Mouse (Mus musculus) midbrain, postnatal 0 days (tissue): ENCODE measurements around the gene Fitm2. TPM values are rescaled to one million over a fixed set of nuclear protein-coding genes. Genes with fewer than 3 reads are reported as not detected.

Source experiments
- ATAC-seq: fragments of 200-750 bp; cut with Nextera tagmentation; 2 replicates; pipeline ENCODE4 v1.8.0; 2017; ENCODE audit warnings: moderate number of reproducible peaks, mild to moderate bottlenecking, moderate TSS enrichment, moderate library complexity; ENCODE audit not compliant: low FRiP score
- DNase-seq: peaks from one replicate; pipeline ENCODE4 v3.0.0-alpha.2; 2015; ENCODE audit warnings: low spot score
- H3K27ac ChIP-seq: fragments of 300-500 bp; sonication (generic); 2 replicates; pipeline ENCODE4 v1.5.1; 2014; ENCODE audit warnings: low read depth, mild to moderate bottlenecking, low read length, mixed read lengths
- H3K27me3 ChIP-seq: fragments of 300-500 bp; sonication (generic); 2 replicates; pipeline ENCODE4 v1.6.1; 2014; ENCODE audit warnings: low read length, control low read depth, mixed read lengths; ENCODE audit not compliant: insufficient read depth
- H3K36me3 ChIP-seq: fragments of 300-500 bp; sonication (generic); 2 replicates; pipeline ENCODE4 v1.6.1; 2014; ENCODE audit warnings: low read length, control low read depth, mixed read lengths; ENCODE audit not compliant: insufficient read depth
- H3K4me1 ChIP-seq: fragments of 300-500 bp; sonication (generic); 2 replicates; pipeline ENCODE4 v1.6.1; 2014; ENCODE audit warnings: mild to moderate bottlenecking, control low read depth, antibody characterized with exemption, low read length, mixed read lengths; ENCODE audit not compliant: insufficient read depth
- H3K4me2 ChIP-seq: fragments of 300-500 bp; sonication (generic); 2 replicates; pipeline ENCODE4 v1.6.1; 2014; ENCODE audit warnings: low read depth, mild to moderate bottlenecking, low read length, mixed read lengths; ENCODE audit not compliant: poor library complexity, severe bottlenecking
- H3K4me3 ChIP-seq: fragments of 300-500 bp; sonication (generic); 2 replicates; pipeline ENCODE4 v1.5.1; 2014; ENCODE audit warnings: low read depth, mild to moderate bottlenecking, low read length, moderate library complexity
- H3K9ac ChIP-seq: fragments of 300-500 bp; sonication (generic); replicated peaks from 2 replicates; pipeline ENCODE4 v1.6.1; 2014; ENCODE audit warnings: mild to moderate bottlenecking, low read length, moderate library complexity, mixed read lengths; ENCODE audit not compliant: poor library complexity, severe bottlenecking
- H3K9me3 ChIP-seq: fragments of 300-500 bp; sonication (generic); 2 replicates; pipeline ENCODE4 v1.6.1; 2016; ENCODE audit warnings: low read length, control low read depth
- CTCF ChIP-seq: IDR thresholded peaks from 2 replicates; pipeline ENCODE4 v1.5.1; 2016; ENCODE audit warnings: antibody characterized with exemption, mild to moderate bottlenecking
- WGBS: fragments of 180-500 bp; shearing (Covaris S2); extraction: QIAGEN DNeasy Blood & Tissue Kit; methylation state at CpG from one replicate; pipeline ENCODE4 v1.1.7; 2014; 5-methylcytosine and 5-hydroxymethylcytosine counted together
- polyA plus RNA-seq: library from polyadenylated mRNA; unstranded; fragments of >200 nt; fragmentation: Nextera tagmentation; extraction: Ambion mirVana; gene quantifications from 2 replicates; pipeline ENCODE4 v1.2.1, GENCODE M21; 2015
- total RNA-seq: library from RNA; depleted of rRNA; stranded (reverse); fragments of >200 nt; gene quantifications from 2 replicates; pipeline ENCODE4 v1.2.3, GENCODE M21; 2014

Gene Fitm2
- total and polyA plus RNA-seq, 2 experiments from 2014 or later: 15.4 to 29.9 TPM

- TF ChIP-seq CTCF: no peak
- Histone ChIP-seq H3K9ac (no peak overlapping the region), H3K4me2 (no peak overlapping the region), H3K27me3 (no peaks in the 10 kb centered on the region), H3K4me1 (peaks cover 17% of the 10 kb centered on the region; the same call in 1 of the 2 replicates), H3K4me3 (no peak overlapping the region), H3K9me3 (no peaks in the 10 kb centered on the region), H3K27ac (no peak overlapping the region), H3K36me3 (peaks cover 13% of the 10 kb centered on the region)
- ATAC-seq (no peak), DNase-seq (no peak)
- 67% methylated on average over 6 of the region's 6 CpGs for WGBS
These were observed 28.9 kb downstream of the Fitm2 start for GRCm38 (mm10) chr2:163443543-163443942.

GRCm38 (mm10) chr2:163439488-163439887 is 32.9 kb downstream of the Fitm2 start:
- Histone ChIP-seq H3K9me3 (no peaks in the 10 kb centered on the region), H3K36me3 (peaks cover 5% of the 10 kb centered on the region; the same call in 1 of the 2 replicates), H3K4me1 (peaks cover 24% of the 10 kb centered on the region; the same call in 1 of the 2 replicates), H3K9ac (peak overlapping the region; percentile 95), H3K4me2 (peak overlapping the region; percentile 87), H3K27ac (no peak overlapping the region), H3K27me3 (no peaks in the 10 kb centered on the region), H3K4me3 (peak overlapping the region; percentile 60)
- 79% methylated on average over 1 of the region's 1 CpGs for WGBS
- ATAC-seq (no peak), DNase-seq (no peak)
- TF ChIP-seq CTCF: no peak

- Histone ChIP-seq H3K4me1 (peaks cover 24% of the 10 kb centered on the region; the same call in 1 of the 2 replicates), H3K36me3 (peaks cover 5% of the 10 kb centered on the region; the same call in 1 of the 2 replicates), H3K9ac (peak overlapping the region; percentile 95), H3K27me3 (no peaks in the 10 kb centered on the region), H3K4me3 (peak overlapping the region; percentile 60), H3K27ac (peak overlapping the region; percentile 90), H3K4me2 (peak overlapping the region; percentile 87), H3K9me3 (no peaks in the 10 kb centered on the region)
- 1% methylated on average over 30 of the region's 30 CpGs for WGBS
- ATAC-seq (peak; percentile 47), DNase-seq (peak; percentile 72)
- TF ChIP-seq CTCF: no peak
These were observed 33.6 kb downstream of the Fitm2 start for GRCm38 (mm10) chr2:163438619-163439451.

GRCm38 (mm10) chr2:163438246-163438618 is 34.2 kb downstream of the Fitm2 start, which contains the start of gene Gdap1l1:
Gene Gdap1l1 (plus strand): TSS chr2:163438476.
- under 1% methylated on average over 12 of the region's 18 CpGs for WGBS
- Histone ChIP-seq H3K9ac (peak within 1 kb of the TSS; percentile 95), H3K4me3 (peak within 1 kb of the TSS; percentile 60), H3K9me3 (no peaks in the 10 kb centered on the region), H3K4me2 (peak within 1 kb of the TSS; percentile 87), H3K36me3 (peaks cover 5% of the 10 kb centered on the region; the same call in 1 of the 2 replicates), H3K27me3 (no peaks in the 10 kb centered on the region), H3K27ac (peak within 1 kb of the TSS; percentile 90), H3K4me1 (peaks cover 24% of the 10 kb centered on the region; the same call in 1 of the 2 replicates)
- ATAC-seq (peak; percentile 87), DNase-seq (peak; percentile 86)
- no peak; the same call in 1 of the 2 replicates for TF ChIP-seq CTCF

GRCm38 (mm10) chr2:163437800-163438199 is 34.6 kb downstream of the Fitm2 start:
- DNase-seq: no peak
- peak; percentile 18; the same call in 1 of the 2 replicates for ATAC-seq
- H3K9me3 ChIP-seq: no peaks in the 10 kb centered on the region
- peaks cover under 1% of the 10 kb centered on the region; the same call in 1 of the 2 replicates for H3K36me3 ChIP-seq
- WGBS: 35% methylated on average over 4 of the region's 4 CpGs
- H3K27ac ChIP-seq: peak overlapping the region; percentile 90
- H3K9ac ChIP-seq: peak overlapping the region; percentile 95
- H3K4me1 ChIP-seq: peaks cover 24% of the 10 kb centered on the region; the same call in 1 of the 2 replicates
- peak overlapping the region; percentile 87 for H3K4me2 ChIP-seq
- peak overlapping the region; percentile 60 for H3K4me3 ChIP-seq
- TF ChIP-seq CTCF: no peak
- H3K27me3 ChIP-seq: no peaks in the 10 kb centered on the region

GRCm38 (mm10) chr2:163433971-163434370 is 38.5 kb downstream of the Fitm2 start:
- Histone ChIP-seq H3K36me3 (no peaks in the 10 kb centered on the region), H3K27ac (no peak overlapping the region), H3K9ac (no peak overlapping the region), H3K4me1 (peaks cover 7% of the 10 kb centered on the region; the same call in 1 of the 2 replicates), H3K4me3 (no peak overlapping the region), H3K27me3 (no peaks in the 10 kb centered on the region), H3K4me2 (no peak overlapping the region), H3K9me3 (no peaks in the 10 kb centered on the region)
- TF ChIP-seq CTCF: no peak
- WGBS: 14% methylated on average over 4 of the region's 4 CpGs
- DNase-seq (peak; percentile 35), ATAC-seq (no peak)
